Comparison of ENCODE assay signal across 9 mouse cellular contexts in the genomic region with DNA sequence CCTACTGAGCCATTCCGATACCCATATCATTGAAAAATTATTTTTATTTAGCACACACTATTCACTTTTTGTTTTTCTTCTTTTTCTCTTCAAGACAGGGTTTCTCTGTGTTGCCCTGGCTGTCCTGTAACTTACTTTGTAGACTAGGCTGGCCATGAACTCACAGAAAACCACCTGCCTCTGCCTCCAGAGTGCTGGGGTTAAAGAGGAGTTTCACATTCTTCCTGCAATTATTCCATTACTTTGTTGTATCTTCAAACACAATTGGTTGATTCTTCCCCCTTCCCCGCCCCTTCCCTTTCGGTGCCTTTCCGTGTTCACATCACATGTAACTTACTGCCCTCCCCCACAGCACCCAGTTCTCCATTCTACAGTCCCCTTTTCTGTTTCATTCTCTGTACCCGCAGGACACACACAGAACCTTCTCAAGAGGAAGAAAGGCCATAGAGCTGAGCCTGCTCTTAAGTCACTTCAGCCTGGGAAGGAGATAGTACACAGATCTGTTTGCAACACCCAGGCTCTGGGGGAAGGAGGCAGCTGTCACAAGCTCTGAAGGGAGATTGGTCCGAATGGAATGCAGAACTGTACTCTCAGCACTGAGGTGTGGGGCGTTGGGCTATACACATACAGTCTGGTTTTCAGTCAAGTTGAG. TPM values are rescaled to one million over a fixed set of nuclear protein-coding genes. Genes with fewer than 3 reads are reported as not detected.
A peak's percentile ranks its signal among the peaks of the same experiment; 100 is the strongest.
DNase-seq lines count a peak whose midpoint lies in the region; ATAC-seq and TF ChIP-seq lines count a peak whose summit lies in the region.
"Had no signal": no experiment of that assay in that cellular context is flagged by ENCODE, and none has a peak within 500 bp of the region (broad histone marks: within the 10 kb centered on the region; RNA-seq: fewer than 3 reads in every experiment).

No protein-coding gene starts in this region.

- H3K9ac ChIP-seq in liver, embryonic 14.5 days (replicated peaks): no peak overlapping the region
- no peak overlapping the region for H3K9ac ChIP-seq in forebrain, embryonic 13.5 days
- H3K9ac ChIP-seq in forebrain, postnatal 0 days: no peak overlapping the region

- 26% methylated on average over 7 of the region's 7 CpGs for WGBS in liver, embryonic 14.5 days (ENCODE audit: insufficient replicate concordance)
- 24% methylated on average over 7 of the region's 7 CpGs for WGBS in spleen, adult 2 months
- WGBS in forebrain, embryonic 13.5 days: 77% methylated on average over 7 of the region's 7 CpGs
- WGBS in forebrain, postnatal 0 days: 71% methylated on average over 7 of the region's 7 CpGs

- H3K4me2 ChIP-seq in liver, embryonic 14.5 days (ENCODE audit: low read depth): no peak overlapping the region
- no peak overlapping the region for H3K4me2 ChIP-seq in forebrain, embryonic 13.5 days
- H3K4me2 ChIP-seq in forebrain, postnatal 0 days (ENCODE audit: low read depth): no peak overlapping the region

- H3K4me1 ChIP-seq in liver, embryonic 14.5 days (replicated peaks; ENCODE audit: control insufficient read depth in 2 of 2, insufficient read depth in 2 of 2, low read length in 1 of 2): peaks cover 0 to 6% of the 10 kb centered on the region in 2 experiments; a peak in 2 of 4 replicates
- peaks cover 2% of the 10 kb centered on the region; the same call in 1 of the 2 replicates for H3K4me1 ChIP-seq in spleen, adult 2 months (ENCODE audit: control insufficient read depth, insufficient read depth, insufficient read length)
- H3K4me1 ChIP-seq in forebrain, embryonic 13.5 days: no peaks in the 10 kb centered on the region
- H3K4me1 ChIP-seq in forebrain, postnatal 0 days (ENCODE audit: insufficient read depth): no peaks in the 10 kb centered on the region

- ATAC-seq in liver, embryonic 14.5 days (ENCODE audit: insufficient read depth): peak; percentile 47; the same call in 1 of the 2 replicates
- ATAC-seq in forebrain, embryonic 13.5 days: no peak
- no peak for ATAC-seq in forebrain, postnatal 0 days
- ATAC-seq: Patski had no signal

- TF ChIP-seq POLR2A in spleen, adult 2 months (IDR thresholded peaks at IDR 0.05; ENCODE audit: low read depth, low read length): no peak; the same call in 1 of the 2 replicates

- peak; percentile 29 for DNase-seq in heart, adult 8-10 months (ENCODE audit: low spot score)
- DNase-seq in heart, postnatal 25 days (ENCODE audit: low spot score): no peak
- DNase-seq in ZHBTc4 (ENCODE audit: low read depth, low spot score): peak; percentile 78
- DNase-seq in liver, embryonic 14.5 days (ENCODE audit: low read depth in 3 of 3, low spot score in 3 of 3): peak in 1 of 3 experiments; percentile 41
- peak; percentile 67 to 72 for DNase-seq in spleen, adult 2 months (ENCODE audit: low read depth in 1 of 2, low spot score in 2 of 2)
- DNase-seq in retina, postnatal 1 day: no peak
- DNase-seq in forebrain, postnatal 0 days: no peak

- TF ChIP-seq EP300 in liver, embryonic 14.5 days (IDR thresholded peaks at IDR 0.05; ENCODE audit: low read depth): no peak

- no peak overlapping the region for H3K27ac ChIP-seq in liver, embryonic 14.5 days
- H3K27ac ChIP-seq in spleen, adult 2 months (ENCODE audit: insufficient read depth, low read length): peak overlapping the region; percentile 80
- no peak overlapping the region for H3K27ac ChIP-seq in forebrain, embryonic 13.5 days
- no peak overlapping the region for H3K27ac ChIP-seq in forebrain, postnatal 0 days (ENCODE audit: low read depth, low read length)

- H3K27me3 ChIP-seq in liver, embryonic 14.5 days (ENCODE audit: control insufficient read depth, insufficient read depth, low read length): no peaks in the 10 kb centered on the region
- H3K27me3 ChIP-seq in spleen, adult 2 months (ENCODE audit: control insufficient read depth, insufficient read depth, low read length): no peaks in the 10 kb centered on the region
- H3K27me3 ChIP-seq in forebrain, embryonic 13.5 days: no peaks in the 10 kb centered on the region
- no peaks in the 10 kb centered on the region for H3K27me3 ChIP-seq in forebrain, postnatal 0 days (ENCODE audit: insufficient read depth, low read length)
- H3K27me3 ChIP-seq: Patski had no signal

- H3K9me3 ChIP-seq in liver, embryonic 14.5 days (ENCODE audit: control insufficient read depth, low read length): no peaks in the 10 kb centered on the region
- H3K9me3 ChIP-seq in forebrain, embryonic 13.5 days (replicated peaks): no peaks in the 10 kb centered on the region
- no peaks in the 10 kb centered on the region for H3K9me3 ChIP-seq in forebrain, postnatal 0 days (ENCODE audit: low read length)

- no peaks in the 10 kb centered on the region for H3K36me3 ChIP-seq in liver, embryonic 14.5 days (replicated peaks; ENCODE audit: control insufficient read depth, insufficient read depth, low read depth)
- H3K36me3 ChIP-seq in spleen, adult 2 months (ENCODE audit: control insufficient read depth, insufficient read depth, low read length): peaks cover 22% of the 10 kb centered on the region
- H3K36me3 ChIP-seq in forebrain, embryonic 13.5 days (ENCODE audit: poor library complexity, severe bottlenecking): peaks cover 7% of the 10 kb centered on the region; the same call in 1 of the 2 replicates
- peaks cover 15% of the 10 kb centered on the region for H3K36me3 ChIP-seq in forebrain, postnatal 0 days (ENCODE audit: insufficient read depth)

- TF ChIP-seq CTCF in liver, embryonic 14.5 days (IDR thresholded peaks at IDR 0.05; ENCODE audit: low read depth): no peak
- TF ChIP-seq CTCF in spleen, adult 2 months (IDR thresholded peaks at IDR 0.05; ENCODE audit: extremely low read depth, insufficient read depth, insufficient read length, insufficient replicate concordance): no peak
- TF ChIP-seq CTCF in forebrain, postnatal 0 days (IDR thresholded peaks at IDR 0.05; ENCODE audit: low read depth): no peak

- no peak overlapping the region for H3K4me3 ChIP-seq in liver, embryonic 14.5 days (ENCODE audit: insufficient read depth in 1 of 2, low read depth in 2 of 2, low read length in 2 of 2)
- H3K4me3 ChIP-seq in spleen, adult 2 months (ENCODE audit: extremely low read depth, insufficient read depth, insufficient read length): no peak overlapping the region
- H3K4me3 ChIP-seq in forebrain, embryonic 13.5 days: no peak overlapping the region
- no peak overlapping the region for H3K4me3 ChIP-seq in forebrain, postnatal 0 days (ENCODE audit: low read depth, low read length)

- intact Hi-C loops in heart, postnatal 25 days (cut with DNase I): no loop called here

RNA-seq across cellular contexts. Expression of gene Gm2a, which starts 15.4 kb away (rescaled TPM):
- total RNA-seq in heart, adult 8-10 months (2022): 10 to 100 TPM in 2 of 4 experiments, 1 to 10 TPM in 2; 9.4 to 10.7 (median 10.1) TPM
- 10 to 100 TPM; 10.6 to 10.9 TPM for total RNA-seq in heart, postnatal 25 days (2021)
- 5.1 and 5.5 TPM in 2 replicates for polyA plus RNA-seq in liver, embryonic 14.5 days (2012; rRNA removed)
- polyA plus RNA-seq in liver, embryonic 14.5 days (2014; fragmentation: Nextera tagmentation; extraction: Ambion mirVana): 14.2 and 14.9 TPM in 2 replicates
- 98.3 and 128 TPM in 2 replicates for polyA plus RNA-seq in spleen, adult 2 months (2012; rRNA removed)
- polyA plus RNA-seq in forebrain, embryonic 13.5 days (2015; fragmentation: Nextera tagmentation; extraction: Ambion mirVana): 11.5 and 12.5 TPM in 2 replicates
- 19.9 and 20.2 TPM in 2 replicates for total RNA-seq in forebrain, postnatal 0 days (2014; rRNA removed)
- 46.7 and 48.4 TPM in 2 replicates for polyA plus RNA-seq in forebrain, postnatal 0 days (2015; fragmentation: Nextera tagmentation; extraction: Ambion mirVana)

RNA-seq across cellular contexts. Expression of gene Ccdc69, which starts 35.4 kb away (rescaled TPM):
- total RNA-seq in heart, adult 8-10 months (2022): 1 to 10 TPM; 5.9 to 9.4 (median 6.5) TPM
- total RNA-seq in heart, postnatal 25 days (2021): 10 to 100 TPM; 11.4 to 13.4 TPM
- 0.61 and 0.77 TPM in 2 replicates for polyA plus RNA-seq in liver, embryonic 14.5 days (2012; rRNA removed)
- 1.0 and 1.1 TPM in 2 replicates for polyA plus RNA-seq in liver, embryonic 14.5 days (2014; fragmentation: Nextera tagmentation; extraction: Ambion mirVana)
- 8.9 and 10.6 TPM in 2 replicates for polyA plus RNA-seq in spleen, adult 2 months (2012; rRNA removed)
- polyA plus RNA-seq in forebrain, embryonic 13.5 days (2015; fragmentation: Nextera tagmentation; extraction: Ambion mirVana): 0.23 and 0.43 TPM in 2 replicates
- 0.48 and 0.62 TPM in 2 replicates for total RNA-seq in forebrain, postnatal 0 days (2014; rRNA removed)
- 0.18 and 0.29 TPM in 2 replicates for polyA plus RNA-seq in forebrain, postnatal 0 days (2015; fragmentation: Nextera tagmentation; extraction: Ambion mirVana)
- polyA plus RNA-seq: Patski had no signal

RNA-seq across cellular contexts. Expression of gene Slc36a3, which starts 38.2 kb away (rescaled TPM):
- total RNA-seq in heart, adult 8-10 months (2022): not detected
- total RNA-seq in heart, postnatal 25 days (2021): not detected
- polyA plus RNA-seq in liver, embryonic 14.5 days (2012; rRNA removed): not detected in 2 replicates
- polyA plus RNA-seq in liver, embryonic 14.5 days (2014; fragmentation: Nextera tagmentation; extraction: Ambion mirVana): not detected in 2 replicates
- 1.4 and 1.6 TPM in 2 replicates for polyA plus RNA-seq in spleen, adult 2 months (2012; rRNA removed)
- polyA plus RNA-seq in forebrain, embryonic 13.5 days (2015; fragmentation: Nextera tagmentation; extraction: Ambion mirVana): not detected in 2 replicates
- not detected in 2 replicates for total RNA-seq in forebrain, postnatal 0 days (2014; rRNA removed)
- polyA plus RNA-seq in forebrain, postnatal 0 days (2015; fragmentation: Nextera tagmentation; extraction: Ambion mirVana): not detected in 2 replicates
- polyA plus RNA-seq: Patski had no signal

Comparison
In these comparisons a context has a peak if more than half of its experiments do, and no peak if none do; other contexts are left out.
1. DNase-seq: peak in heart, adult 8-10 months (single experiment), ZHBTc4 (single experiment) and spleen, adult 2 months (2 of 2); none in heart, postnatal 25 days (single experiment), retina, postnatal 1 day (single experiment) and forebrain, postnatal 0 days (single experiment).